Mouse (Mus musculus): ENCODE measurements at regions not wholly inside any gene's neighbourhood (a gene's known extent, or its start where the extent isn't known, plus 50 kb on each side); places are given as distances from the start of the nearest gene placed in this dataset.
"Not testable (repeated sequence)": the region's sequence is repeated elsewhere in the genome, so short reads cannot be mapped to it uniquely, and the experiment has no call there.

- Histone ChIP-seq H3K4me1 (replicated peaks) (peaks cover 46% of the 10 kb centered on the region), H3K27me3 (replicated peaks) (no peaks in the 10 kb centered on the region), H3K27ac (ENCODE audit: poor library complexity, severe bottlenecking) (no peak overlapping the region; the same call in 1 of the 2 replicates), H3K4me2 (no peak overlapping the region), H3K9me3 (replicated peaks) (no peaks in the 10 kb centered on the region), H3K36me3 (no peaks in the 10 kb centered on the region), H3K9ac (no peak overlapping the region), H3K4me3 (no peak overlapping the region)
- WGBS = 80% methylated on average over 13 of the region's 19 CpGs
- no peak for ATAC-seq (ENCODE audit: insufficient number of reproducible peaks, low FRiP score)
Measured at GRCm38 (mm10) chr7:139323026-139323425, 65.9 kb upstream of the Inpp5a start.

DNA sequence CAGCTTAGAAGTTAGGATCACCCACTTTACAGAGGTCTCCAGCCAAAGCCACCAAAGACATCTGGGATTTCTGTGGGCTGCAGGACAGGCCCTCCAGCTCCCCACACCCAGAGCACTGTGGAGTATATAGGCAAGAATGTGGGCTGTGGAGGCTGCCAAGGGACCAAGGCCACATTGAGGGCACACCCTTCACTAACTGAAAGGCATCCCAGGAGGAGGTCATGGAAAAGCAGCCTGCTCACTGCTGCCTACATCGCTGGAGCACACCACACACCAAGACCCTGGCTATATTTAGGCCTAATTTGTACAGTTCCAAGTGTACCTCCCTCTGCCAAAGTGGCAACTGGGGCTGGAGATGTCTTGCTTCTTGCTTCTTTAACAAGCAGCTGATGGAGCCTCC, 61.9 kb upstream of the Inpp5a start:
- peaks cover 27% of the 10 kb centered on the region for H3K4me1 ChIP-seq (replicated peaks)
- H3K4me3 ChIP-seq = no peak overlapping the region
- no peaks in the 10 kb centered on the region for H3K36me3 ChIP-seq
- WGBS = 40% methylated on average over 1 of the region's 1 CpGs
- no peaks in the 10 kb centered on the region for H3K9me3 ChIP-seq (replicated peaks)
- H3K27ac ChIP-seq (ENCODE audit: poor library complexity, severe bottlenecking) = peak overlapping the region; percentile 69
- H3K4me2 ChIP-seq = no peak overlapping the region
- no peak overlapping the region for H3K9ac ChIP-seq
- ATAC-seq (ENCODE audit: insufficient number of reproducible peaks, low FRiP score) = peak; percentile 65; the same call in 1 of the 2 replicates
- no peaks in the 10 kb centered on the region for H3K27me3 ChIP-seq (replicated peaks)

GRCm38 (mm10) chr7:139332791-139333190, 56.1 kb upstream of the Inpp5a start:
- no peaks in the 10 kb centered on the region for H3K27me3 ChIP-seq (replicated peaks)
- H3K4me3 ChIP-seq = no peak overlapping the region
- no peaks in the 10 kb centered on the region for H3K36me3 ChIP-seq
- no peaks in the 10 kb centered on the region for H3K9me3 ChIP-seq (replicated peaks)
- H3K4me2 ChIP-seq = no peak overlapping the region
- WGBS = 62% methylated on average over 6 of the region's 6 CpGs
- no peak overlapping the region for H3K9ac ChIP-seq
- peaks cover 8% of the 10 kb centered on the region for H3K4me1 ChIP-seq (replicated peaks)
- ATAC-seq (ENCODE audit: insufficient number of reproducible peaks, low FRiP score) = no peak
- no peak overlapping the region for H3K27ac ChIP-seq (ENCODE audit: poor library complexity, severe bottlenecking)

DNA sequence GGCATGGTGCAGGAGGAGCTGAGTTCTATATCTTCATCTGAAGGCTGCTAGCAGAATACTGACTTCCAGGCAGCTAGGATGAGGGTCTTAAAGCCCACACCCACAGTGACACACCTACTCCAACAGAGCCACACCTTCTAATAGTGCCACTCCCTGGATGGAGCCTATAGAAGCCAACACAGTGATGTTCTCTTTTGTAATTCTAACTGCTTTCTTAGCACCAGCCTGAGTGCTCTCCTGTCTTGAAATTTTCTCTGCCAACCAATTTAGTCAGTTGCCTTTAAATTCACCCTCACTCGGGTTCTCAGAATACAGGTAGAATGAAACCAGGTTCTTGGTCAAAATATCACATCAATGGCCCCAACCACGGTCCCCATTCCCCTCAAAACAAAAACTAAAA, 50.9 kb upstream of the Inpp5a start:
- H3K4me1 ChIP-seq (replicated peaks) = peaks cover 10% of the 10 kb centered on the region
- H3K27me3 ChIP-seq (replicated peaks); H3K4me3 ChIP-seq; H3K27ac ChIP-seq (ENCODE audit: poor library complexity, severe bottlenecking); H3K4me2 ChIP-seq; ATAC-seq (ENCODE audit: insufficient number of reproducible peaks, low FRiP score); H3K36me3 ChIP-seq; H3K9me3 ChIP-seq (replicated peaks); H3K9ac ChIP-seq: not testable (repeated sequence)
- 84% methylated on average over 2 of the region's 2 CpGs for WGBS

Measured in heart, embryonic 12.5 days (tissue).